Mouse (Mus musculus) liver, embryonic 12.5 days (tissue): ENCODE results near the gene Ppp2r5a. TPM values are rescaled to one million over a fixed set of nuclear protein-coding genes. Genes with fewer than 3 reads are reported as not detected.

Experiments used
- ATAC-seq: fragments of 200-750 bp; cut with Nextera tagmentation; 2 replicates; pipeline ENCODE4 v1.8.0; 2017; ENCODE audit warnings: moderate number of reproducible peaks, mild to moderate bottlenecking, moderate library complexity
- H3K27ac ChIP-seq: fragments of 300-500 bp; sonication (generic); 2 replicates; pipeline ENCODE4 v1.5.1; 2016; ENCODE audit warnings: mild to moderate bottlenecking
- H3K27me3 ChIP-seq: fragments of 300-500 bp; sonication (generic); replicated peaks from 2 replicates; pipeline ENCODE4 v1.6.1; 2016; ENCODE audit warnings: mild to moderate bottlenecking, moderate library complexity
- H3K36me3 ChIP-seq: fragments of 300-500 bp; sonication (generic); 2 replicates; pipeline ENCODE4 v1.6.1; 2016; ENCODE audit warnings: mild to moderate bottlenecking, moderate library complexity
- H3K4me1 ChIP-seq: fragments of 300-500 bp; sonication (generic); 2 replicates; pipeline ENCODE4 v1.6.1; 2016
- H3K4me2 ChIP-seq: fragments of 300-500 bp; sonication (generic); 2 replicates; pipeline ENCODE4 v1.6.1; 2016; ENCODE audit warnings: mild to moderate bottlenecking, moderate library complexity
- H3K4me3 ChIP-seq: fragments of 300-500 bp; sonication (generic); 2 replicates; pipeline ENCODE4 v1.5.1; 2016; ENCODE audit warnings: mild to moderate bottlenecking, moderate library complexity
- H3K9ac ChIP-seq: fragments of 300-500 bp; sonication (generic); 2 replicates; pipeline ENCODE4 v1.6.1; 2016; ENCODE audit warnings: mild to moderate bottlenecking, moderate library complexity
- H3K9me3 ChIP-seq: fragments of 300-500 bp; sonication (generic); replicated peaks from 2 replicates; pipeline ENCODE4 v1.6.1; 2016; ENCODE audit warnings: mild to moderate bottlenecking, moderate library complexity
- WGBS: fragments of 180-500 bp; shearing (Covaris S2); methylation state at CpG from one replicate; pipeline ENCODE4 v1.1.7; 2016; ENCODE audit not compliant: insufficient replicate concordance; 5-methylcytosine and 5-hydroxymethylcytosine counted together
- polyA plus RNA-seq: library from polyadenylated mRNA; unstranded; fragments of >200 nt; fragmentation: Nextera tagmentation; extraction: Ambion mirVana; gene quantifications from 2 replicates; pipeline ENCODE4 v1.2.1, GENCODE M21; 2016

Ppp2r5a gene
- polyA plus RNA-seq = 33.1 and 33.9 TPM in 2 replicates

DNA sequence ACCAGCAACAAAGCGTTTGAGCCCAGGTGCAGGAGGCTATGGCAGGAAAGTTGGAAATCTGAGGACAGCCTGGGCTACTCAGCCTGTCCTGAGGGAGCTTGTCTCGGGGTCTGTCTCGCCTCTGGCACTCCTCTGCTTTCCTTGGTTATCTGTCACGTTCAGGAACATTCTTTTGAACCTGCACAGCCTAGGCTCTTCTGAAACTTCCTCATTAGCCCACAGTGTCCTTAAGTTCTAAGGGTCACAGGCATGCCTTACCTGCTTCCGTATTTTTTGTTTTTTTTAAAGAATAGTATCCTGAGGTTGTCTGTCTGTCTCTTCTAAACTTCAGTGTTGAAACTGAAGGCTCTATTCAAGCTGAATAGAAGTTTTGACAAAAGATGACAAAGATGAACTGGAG, at the start of gene Ppp2r5a:
Gene Ppp2r5a, minus strand, starts transcription at position 199 of the 400 bp plus-strand sequence.
- H3K4me2 ChIP-seq = no peak within 1 kb of the TSS
- 0 out of 2 replicates have a peak, but pooled peaks cover under 1% of the 10 kb centered on the region for H3K4me1 ChIP-seq
- ATAC-seq = no peak
- no peak within 1 kb of the TSS for H3K9ac ChIP-seq
- H3K27me3 ChIP-seq = peaks cover 22% of the 10 kb centered on the region
- no peaks in the 10 kb centered on the region for H3K36me3 ChIP-seq
- H3K27ac ChIP-seq = no peak within 1 kb of the TSS
- H3K9me3 ChIP-seq = no peaks in the 10 kb centered on the region
- WGBS = 23% methylated on average over 5 of the region's 5 CpGs
- no peak within 1 kb of the TSS for H3K4me3 ChIP-seq

DNA sequence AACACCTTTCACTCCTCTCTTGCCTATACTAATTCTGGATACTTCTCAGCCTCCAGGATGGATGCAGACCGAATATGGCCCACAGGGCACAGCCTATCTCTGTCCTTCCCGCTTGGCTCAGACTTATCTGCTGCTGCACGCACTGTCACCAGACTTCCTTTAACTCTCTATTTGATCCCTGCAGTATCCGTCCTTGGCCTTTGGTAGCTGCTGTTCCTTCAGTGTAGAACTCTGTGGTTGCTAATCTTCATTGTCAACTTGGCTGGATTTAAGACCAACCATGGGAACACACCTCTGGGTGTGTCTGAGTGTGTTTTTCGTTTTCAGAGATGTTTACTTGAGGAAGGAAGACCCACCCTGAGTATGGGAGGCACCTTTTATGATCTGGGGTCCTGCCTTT, 47.5 kb upstream of the Ppp2r5a start:
- Histone ChIP-seq H3K4me3 (no peak overlapping the region), H3K9ac (no peak overlapping the region), H3K27ac (peak overlapping the region; percentile 55), H3K9me3 (no peaks in the 10 kb centered on the region), H3K27me3 (no peaks in the 10 kb centered on the region), H3K4me2 (peak overlapping the region; percentile 33), H3K36me3 (no peaks in the 10 kb centered on the region), H3K4me1 (peaks cover 55% of the 10 kb centered on the region)
- peak; percentile 81 for ATAC-seq
- 8% methylated on average over 5 of the region's 5 CpGs for WGBS

DNA sequence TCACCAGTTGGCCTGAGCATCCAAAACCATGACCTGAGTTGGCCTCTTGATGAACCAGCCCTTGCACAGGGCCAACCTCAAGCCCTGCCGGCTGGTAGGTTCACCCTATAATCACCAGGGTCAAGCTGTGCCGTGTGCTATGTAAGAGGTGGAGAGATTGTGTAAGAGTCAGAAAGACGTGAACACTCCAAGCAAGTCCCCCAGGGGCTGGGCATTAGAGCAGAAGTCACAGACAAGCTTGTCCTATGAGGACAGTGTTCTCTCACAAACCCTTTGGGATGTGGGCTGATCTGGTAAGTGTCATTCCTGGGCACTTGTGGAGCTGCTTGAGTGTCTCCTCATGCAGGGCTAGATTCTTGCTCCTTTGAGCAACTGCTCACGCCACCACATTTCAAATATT, 46.5 kb upstream of the Ppp2r5a start:
- ATAC-seq = no peak
- Histone ChIP-seq H3K9ac (no peak overlapping the region), H3K4me3 (no peak overlapping the region), H3K36me3 (no peaks in the 10 kb centered on the region), H3K27me3 (no peaks in the 10 kb centered on the region), H3K4me1 (peaks cover 64% of the 10 kb centered on the region), H3K9me3 (no peaks in the 10 kb centered on the region), H3K27ac (no peak overlapping the region), H3K4me2 (0 out of 2 replicates have a peak overlapping the region, but pooled peaks have one; percentile 12)
- 55% methylated on average over 4 of the region's 4 CpGs for WGBS

DNA sequence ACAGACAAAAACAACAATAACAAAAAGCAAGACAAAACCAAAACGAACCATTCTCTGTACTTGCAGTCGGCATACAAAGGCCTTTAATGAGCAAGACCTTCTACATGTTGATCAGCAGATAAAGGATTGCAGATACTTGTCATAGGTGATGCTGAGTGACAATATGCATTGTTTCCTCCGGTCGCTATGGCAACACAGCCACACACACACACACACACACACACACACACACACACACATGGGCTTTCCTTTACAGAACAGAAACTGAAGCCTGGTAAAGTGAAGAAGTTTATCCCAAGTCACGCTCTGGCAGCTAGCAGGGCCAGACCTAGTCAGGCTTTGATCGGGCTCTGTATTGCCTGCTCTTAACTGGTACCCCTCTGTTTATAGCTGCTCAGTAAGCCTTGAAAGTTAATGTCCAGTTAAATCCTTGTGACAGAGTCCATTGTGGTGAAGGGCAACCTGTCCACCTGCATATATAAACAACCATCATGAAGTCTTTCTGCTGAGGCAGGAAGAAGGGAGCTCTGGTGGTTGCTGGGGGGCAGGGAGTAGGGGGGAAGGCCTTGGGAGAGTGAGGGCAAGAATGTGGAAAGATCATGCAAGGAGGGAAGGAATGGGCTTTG, 44.4 kb upstream of the Ppp2r5a start:
- Histone ChIP-seq H3K4me3 (no peak overlapping the region), H3K36me3 (no peaks in the 10 kb centered on the region), H3K27me3 (no peaks in the 10 kb centered on the region), H3K4me1 (peaks cover 67% of the 10 kb centered on the region), H3K9me3 (no peaks in the 10 kb centered on the region), H3K9ac (no peak overlapping the region), H3K27ac (no peak overlapping the region), H3K4me2 (no peak overlapping the region)
- 79% methylated on average over 6 of the region's 6 CpGs for WGBS
- no peak for ATAC-seq

DNA sequence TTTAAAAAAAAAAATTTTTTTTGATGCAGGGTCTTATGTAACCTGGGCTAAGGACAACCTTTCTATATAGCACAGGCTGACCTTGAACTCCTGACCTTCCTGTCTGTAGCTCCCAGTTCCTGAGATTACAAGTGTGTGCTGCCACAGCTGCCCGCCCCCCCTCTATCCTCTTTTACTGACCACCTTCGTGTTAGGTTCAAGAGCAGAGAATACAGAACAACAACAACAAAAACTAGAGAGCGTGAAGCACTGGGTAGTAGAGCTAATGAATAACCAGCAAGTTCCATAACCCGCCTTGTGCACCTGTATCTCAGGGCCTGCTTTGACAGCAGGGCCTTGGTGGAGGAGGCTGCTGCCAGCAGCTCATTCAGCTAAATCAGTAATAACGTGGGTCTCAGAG, 43.2 kb upstream of the Ppp2r5a start:
- Histone ChIP-seq H3K27me3 (no peaks in the 10 kb centered on the region), H3K4me2 (peak overlapping the region; percentile 50; the same call in 1 of the 2 replicates), H3K4me1 (peaks cover 58% of the 10 kb centered on the region), H3K9me3 (no peaks in the 10 kb centered on the region), H3K36me3 (no peaks in the 10 kb centered on the region), H3K9ac (no peak overlapping the region), H3K4me3 (no peak overlapping the region), H3K27ac (peak overlapping the region; percentile 70)
- WGBS = 61% methylated on average over 5 of the region's 5 CpGs
- ATAC-seq = no peak

DNA sequence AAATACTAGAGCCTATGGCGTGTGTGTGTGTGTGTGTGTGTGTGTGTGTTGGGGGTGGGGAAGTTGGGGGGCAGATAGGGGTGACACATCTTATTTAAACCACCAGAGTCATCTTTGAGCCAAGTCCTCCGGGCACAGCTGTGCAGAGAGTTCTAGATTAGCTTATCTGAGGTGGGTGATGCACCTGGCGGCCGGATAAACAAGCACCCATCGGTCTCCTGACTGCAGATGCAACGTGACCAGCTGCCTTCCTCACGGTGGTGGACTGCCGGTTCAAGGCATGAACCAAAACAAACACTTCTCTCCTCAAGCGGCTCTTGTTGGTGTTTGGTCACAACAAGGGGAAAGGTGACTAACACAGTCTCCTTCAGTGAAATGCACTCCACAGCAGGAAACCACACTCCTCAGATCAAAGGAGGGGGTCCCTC, 42.8 kb upstream of the Ppp2r5a start:
- ATAC-seq = peak; percentile 73
- H3K27ac ChIP-seq = peak overlapping the region; percentile 70
- H3K4me2 ChIP-seq = peak overlapping the region; percentile 50
- H3K4me3 ChIP-seq = no peak overlapping the region
- H3K9ac ChIP-seq = no peak overlapping the region; the same call in 1 of the 2 replicates
- H3K27me3 ChIP-seq = no peaks in the 10 kb centered on the region
- WGBS = 10% methylated on average over 9 of the region's 9 CpGs
- H3K9me3 ChIP-seq = no peaks in the 10 kb centered on the region
- peaks cover 53% of the 10 kb centered on the region for H3K4me1 ChIP-seq
- no peaks in the 10 kb centered on the region for H3K36me3 ChIP-seq

DNA sequence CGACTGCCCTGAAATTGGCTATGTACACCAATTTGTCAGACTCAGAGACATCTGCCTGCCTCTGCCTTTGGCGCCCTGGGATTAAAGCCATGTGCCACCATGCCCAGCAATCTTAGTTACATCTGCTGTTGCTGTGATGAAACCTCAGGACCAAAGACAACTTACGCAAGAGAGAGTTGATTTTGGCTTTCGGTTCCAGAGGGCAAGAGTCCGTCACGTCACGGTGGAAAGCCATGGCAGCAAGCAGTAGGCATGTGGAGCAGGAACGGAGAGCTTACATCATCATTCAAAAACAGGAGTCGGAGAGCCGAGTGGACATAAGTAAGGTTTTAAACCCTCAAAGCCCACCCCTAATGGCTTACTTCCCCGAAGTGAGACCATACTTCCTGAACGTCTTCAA, 42.3 kb upstream of the Ppp2r5a start:
- WGBS = 46% methylated on average over 12 of the region's 12 CpGs
- no peak overlapping the region; the same call in 1 of the 2 replicates for H3K9ac ChIP-seq
- no peaks in the 10 kb centered on the region for H3K36me3 ChIP-seq
- H3K4me3 ChIP-seq = no peak overlapping the region
- ATAC-seq = peak; percentile 25; the same call in 1 of the 2 replicates
- peaks cover 49% of the 10 kb centered on the region for H3K4me1 ChIP-seq
- H3K27ac ChIP-seq = peak overlapping the region; percentile 70
- H3K27me3 ChIP-seq = no peaks in the 10 kb centered on the region
- no peaks in the 10 kb centered on the region for H3K9me3 ChIP-seq
- H3K4me2 ChIP-seq = peak overlapping the region; percentile 50

DNA sequence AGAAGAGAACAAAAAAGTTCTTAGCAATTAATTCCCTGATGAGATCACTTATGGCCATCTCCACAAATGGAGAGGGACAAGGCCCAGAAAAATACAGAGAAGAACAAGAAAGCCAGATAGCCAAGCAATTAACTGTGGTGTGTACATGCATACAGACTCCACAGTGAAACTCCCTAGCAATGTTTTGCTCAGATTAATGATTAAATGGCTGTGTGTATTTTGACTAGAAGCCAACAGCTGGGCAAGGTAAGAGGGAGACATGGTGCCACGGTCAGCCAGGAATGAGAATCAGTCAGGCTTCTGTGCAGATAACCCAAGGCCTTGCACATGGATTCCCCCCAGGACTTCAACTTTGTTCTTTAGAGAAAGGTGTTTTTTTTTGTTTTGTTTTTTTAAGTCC, 41.4 kb upstream of the Ppp2r5a start:
- H3K36me3 ChIP-seq = no peaks in the 10 kb centered on the region
- peak overlapping the region; percentile 70 for H3K27ac ChIP-seq
- peaks cover 39% of the 10 kb centered on the region for H3K4me1 ChIP-seq
- no peak overlapping the region for H3K4me2 ChIP-seq
- H3K4me3 ChIP-seq = no peak overlapping the region
- no peaks in the 10 kb centered on the region for H3K9me3 ChIP-seq
- 62% methylated on average over 1 of the region's 1 CpGs for WGBS
- ATAC-seq = no peak; the same call in 1 of the 2 replicates
- H3K27me3 ChIP-seq = no peaks in the 10 kb centered on the region
- no peak overlapping the region for H3K9ac ChIP-seq

DNA sequence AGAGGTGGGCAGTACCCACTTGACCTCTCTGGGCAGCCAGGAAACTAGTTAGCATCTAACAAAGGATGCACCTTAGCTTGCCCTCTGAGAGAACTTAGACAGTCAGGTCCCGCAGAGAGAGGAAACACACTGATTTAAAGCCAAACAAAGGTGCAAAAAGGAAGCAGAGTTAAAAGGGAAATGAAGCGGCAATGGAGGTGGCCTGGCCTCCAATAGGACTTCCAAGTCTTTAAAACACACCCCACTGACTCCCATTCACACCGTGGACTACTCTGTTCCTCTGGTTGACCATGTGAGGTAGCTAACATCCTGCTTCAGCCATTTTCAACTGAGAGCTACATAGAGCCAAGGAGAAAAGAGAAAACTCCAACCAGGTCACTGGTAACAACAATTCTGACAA, 35.9 kb upstream of the Ppp2r5a start:
- Histone ChIP-seq H3K36me3 (no peaks in the 10 kb centered on the region), H3K27ac (no peak overlapping the region), H3K4me1 (0 out of 2 replicates have a peak, but pooled peaks cover 6% of the 10 kb centered on the region), H3K4me3 (no peak overlapping the region), H3K27me3 (no peaks in the 10 kb centered on the region), H3K9ac (no peak overlapping the region), H3K4me2 (no peak overlapping the region), H3K9me3 (no peaks in the 10 kb centered on the region)
- ATAC-seq = no peak
- WGBS = 45% methylated on average over 3 of the region's 3 CpGs

DNA sequence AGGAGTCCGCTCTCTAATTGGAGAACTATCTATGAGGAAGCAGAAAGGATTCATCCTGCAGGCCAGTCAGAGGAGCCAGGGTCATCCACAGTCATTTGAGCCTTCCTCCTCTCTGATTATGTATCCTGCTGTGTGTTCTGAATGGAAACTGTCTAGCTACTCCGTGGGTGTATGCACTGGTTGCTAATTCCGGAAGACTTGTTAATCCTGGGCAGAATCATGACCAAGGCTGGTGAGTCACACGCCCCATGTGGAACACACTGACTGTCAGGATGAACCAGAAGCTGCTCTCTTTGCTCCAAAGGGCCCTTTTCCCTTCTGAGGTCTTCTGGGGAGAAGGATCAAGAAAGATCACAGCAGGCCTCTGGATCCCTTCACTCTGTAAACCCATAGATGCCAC, 35.5 kb upstream of the Ppp2r5a start:
- H3K9me3 ChIP-seq = no peaks in the 10 kb centered on the region
- H3K27me3 ChIP-seq = no peaks in the 10 kb centered on the region
- H3K27ac ChIP-seq = no peak overlapping the region
- 56% methylated on average over 4 of the region's 4 CpGs for WGBS
- no peak for ATAC-seq
- no peak overlapping the region for H3K4me3 ChIP-seq
- no peak overlapping the region for H3K4me2 ChIP-seq
- no peak overlapping the region for H3K9ac ChIP-seq
- H3K4me1 ChIP-seq = 0 out of 2 replicates have a peak, but pooled peaks cover 4% of the 10 kb centered on the region
- no peaks in the 10 kb centered on the region for H3K36me3 ChIP-seq

DNA sequence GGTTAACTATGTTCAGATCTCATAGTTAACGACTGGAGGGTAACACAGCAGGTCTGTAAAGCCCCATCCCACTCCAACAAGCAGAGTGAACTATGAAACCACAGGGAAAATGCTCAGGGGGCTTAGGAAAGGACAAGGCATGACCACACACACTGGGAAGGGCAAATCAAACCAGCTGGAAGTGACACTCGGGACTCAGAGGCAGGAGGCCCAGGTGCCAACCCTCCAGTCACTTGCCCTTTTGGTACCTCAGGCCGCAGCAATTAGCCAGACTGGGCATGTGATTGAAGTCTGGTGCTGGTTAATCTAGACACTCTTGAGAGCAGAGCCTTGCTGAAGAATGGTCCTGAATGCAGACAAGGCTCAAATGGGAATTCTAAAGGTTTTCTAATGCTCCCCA, 33.6 kb upstream of the Ppp2r5a start:
- no peaks in the 10 kb centered on the region for H3K36me3 ChIP-seq
- H3K27ac ChIP-seq = no peak overlapping the region
- H3K4me3 ChIP-seq = no peak overlapping the region
- no peak overlapping the region for H3K9ac ChIP-seq
- 42% methylated on average over 3 of the region's 3 CpGs for WGBS
- H3K9me3 ChIP-seq = no peaks in the 10 kb centered on the region
- H3K4me2 ChIP-seq = no peak overlapping the region
- ATAC-seq = no peak
- H3K4me1 ChIP-seq = peaks cover 16% of the 10 kb centered on the region
- H3K27me3 ChIP-seq = no peaks in the 10 kb centered on the region

DNA sequence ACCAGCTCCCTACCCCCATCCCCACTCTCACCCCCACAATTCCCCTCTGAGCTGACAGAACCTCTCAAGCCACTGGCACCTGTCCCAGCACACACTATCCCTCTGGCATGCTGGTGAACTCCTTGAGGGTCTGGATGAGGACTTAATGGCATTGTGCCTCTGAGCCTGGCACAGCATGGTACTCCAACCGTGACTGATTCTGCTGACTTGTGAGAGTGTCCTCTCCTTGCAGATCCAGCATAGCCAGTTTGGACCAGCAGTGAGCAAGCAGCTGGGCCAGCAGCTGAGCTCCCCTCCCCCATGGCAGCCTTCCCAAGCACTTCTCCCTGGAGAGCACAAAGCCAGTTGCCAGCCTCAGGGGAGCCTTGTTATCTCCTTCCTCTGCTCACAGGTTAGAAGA, 32.3 kb upstream of the Ppp2r5a start:
- Histone ChIP-seq H3K4me3 (no peak overlapping the region), H3K9me3 (no peaks in the 10 kb centered on the region), H3K9ac (no peak overlapping the region), H3K4me2 (no peak overlapping the region), H3K4me1 (peaks cover 16% of the 10 kb centered on the region), H3K27ac (no peak overlapping the region), H3K36me3 (no peaks in the 10 kb centered on the region), H3K27me3 (no peaks in the 10 kb centered on the region)
- ATAC-seq = no peak
- 57% methylated on average over 1 of the region's 1 CpGs for WGBS
